Mouse (Mus musculus) heart, embryonic 16.5 days (tissue): Measurements from ENCODE around the gene Wwc1. TPM values are rescaled to one million over a fixed set of nuclear protein-coding genes. Genes with fewer than 3 reads are reported as not detected.

Experiments used
- ATAC-seq: fragments of 200-750 bp; cut with Nextera tagmentation; replicated peaks from 2 replicates; pipeline ENCODE4 v1.8.0; 2017; ENCODE audit warnings: moderate number of reproducible peaks; ENCODE audit not compliant: insufficient read depth, low FRiP score; ENCODE audit errors: extremely low read depth
- H3K27ac ChIP-seq: fragments of 300-500 bp; sonication (generic); 2 replicates; pipeline ENCODE4 v1.5.1; 2014; ENCODE audit warnings: mild to moderate bottlenecking, low read length, control low read depth, moderate library complexity
- H3K27me3 ChIP-seq: fragments of 300-500 bp; sonication (generic); 2 replicates; pipeline ENCODE4 v1.6.1; 2014; ENCODE audit warnings: low read length, mixed read lengths; ENCODE audit not compliant: control insufficient read depth, insufficient read depth
- H3K36me3 ChIP-seq: fragments of 300-500 bp; sonication (generic); 2 replicates; pipeline ENCODE4 v1.6.1; 2014; ENCODE audit not compliant: control insufficient read depth, insufficient read depth
- H3K4me1 ChIP-seq: fragments of 300-500 bp; sonication (generic); 2 replicates; pipeline ENCODE4 v1.6.1; 2014; ENCODE audit warnings: low read length, mixed read lengths; ENCODE audit not compliant: control insufficient read depth, insufficient read depth
- H3K4me2 ChIP-seq: fragments of 300-500 bp; sonication (generic); 2 replicates; pipeline ENCODE4 v1.6.1; 2014; ENCODE audit warnings: low read depth, mild to moderate bottlenecking, control low read depth, low read length
- H3K4me3 ChIP-seq: fragments of 300-500 bp; sonication (generic); 2 replicates; pipeline ENCODE4 v1.5.1; 2014; ENCODE audit warnings: mild to moderate bottlenecking, control low read depth, low read length
- H3K9ac ChIP-seq: fragments of 300-500 bp; sonication (generic); 2 replicates; pipeline ENCODE4 v1.6.1; 2014; ENCODE audit warnings: low read length, control low read depth
- H3K9me3 ChIP-seq: fragments of 300-500 bp; sonication (generic); replicated peaks from 2 replicates; pipeline ENCODE4 v1.6.1; 2016; ENCODE audit warnings: low read length; ENCODE audit not compliant: control insufficient read depth
- WGBS: fragments of 180-500 bp; shearing (Covaris S2); extraction: QIAGEN DNeasy Blood & Tissue Kit; methylation state at CpG from one replicate; pipeline ENCODE4 v1.1.7; 2014; 5-methylcytosine and 5-hydroxymethylcytosine counted together
- polyA plus RNA-seq: library from polyadenylated mRNA; unstranded; fragments of >200 nt; fragmentation: Nextera tagmentation; extraction: Ambion mirVana; gene quantifications from 2 replicates; pipeline ENCODE4 v1.2.1, GENCODE M21; 2015

The Wwc1 gene
- polyA plus RNA-seq, 1 experiment from 2014 or later = 0.77 TPM

- Histone ChIP-seq H3K27me3 (no peaks in the 10 kb centered on the region), H3K4me2 (no peak overlapping the region), H3K9ac (no peak overlapping the region), H3K9me3 (no peaks in the 10 kb centered on the region), H3K36me3 (no peaks in the 10 kb centered on the region), H3K27ac (no peak overlapping the region), H3K4me1 (no peaks in the 10 kb centered on the region), H3K4me3 (no peak overlapping the region)
- ATAC-seq = no peak
- 25% methylated on average over 6 of the region's 6 CpGs for WGBS
Measured at GRCm38 (mm10) chr11:35948457-35948881, 31.9 kb downstream of the Wwc1 start.

GRCm38 (mm10) chr11:35947944-35948343 lies 32.4 kb downstream of the Wwc1 start:
- ATAC-seq = no peak
- Histone ChIP-seq H3K4me2 (no peak overlapping the region), H3K27me3 (no peaks in the 10 kb centered on the region), H3K27ac (no peak overlapping the region), H3K9me3 (no peaks in the 10 kb centered on the region), H3K4me3 (no peak overlapping the region), H3K4me1 (no peaks in the 10 kb centered on the region), H3K9ac (no peak overlapping the region), H3K36me3 (no peaks in the 10 kb centered on the region)
- WGBS = 75% methylated on average over 9 of the region's 9 CpGs

- Histone ChIP-seq H3K4me1 (no peaks in the 10 kb centered on the region), H3K9me3 (no peaks in the 10 kb centered on the region), H3K27ac (no peak overlapping the region), H3K27me3 (no peaks in the 10 kb centered on the region; the same call in 1 of the 2 replicates), H3K9ac (no peak overlapping the region), H3K36me3 (no peaks in the 10 kb centered on the region), H3K4me2 (no peak overlapping the region), H3K4me3 (no peak overlapping the region)
- WGBS = 63% methylated on average over 6 of the region's 6 CpGs
- no peak for ATAC-seq
Measured at GRCm38 (mm10) chr11:35945187-35945586, 35.1 kb downstream of the Wwc1 start.

GRCm38 (mm10) chr11:35941641-35942040 lies 38.7 kb downstream of the Wwc1 start:
- Histone ChIP-seq H3K4me2 (no peak overlapping the region), H3K9ac (no peak overlapping the region), H3K27ac (no peak overlapping the region), H3K27me3 (no peaks in the 10 kb centered on the region; the same call in 1 of the 2 replicates), H3K9me3 (no peaks in the 10 kb centered on the region), H3K4me1 (no peaks in the 10 kb centered on the region), H3K4me3 (no peak overlapping the region), H3K36me3 (no peaks in the 10 kb centered on the region)
- ATAC-seq = no peak
- 65% methylated on average over 3 of the region's 3 CpGs for WGBS

GRCm38 (mm10) chr11:35941064-35941463 lies 39.3 kb downstream of the Wwc1 start:
- 69% methylated on average over 5 of the region's 5 CpGs for WGBS
- H3K9ac ChIP-seq = no peak overlapping the region
- no peaks in the 10 kb centered on the region for H3K4me1 ChIP-seq
- no peak for ATAC-seq
- no peaks in the 10 kb centered on the region for H3K36me3 ChIP-seq
- no peak overlapping the region for H3K27ac ChIP-seq
- no peak overlapping the region for H3K4me2 ChIP-seq
- no peaks in the 10 kb centered on the region for H3K9me3 ChIP-seq
- H3K27me3 ChIP-seq = no peaks in the 10 kb centered on the region; the same call in 1 of the 2 replicates
- no peak overlapping the region for H3K4me3 ChIP-seq

- no peak overlapping the region for H3K9ac ChIP-seq
- H3K27ac ChIP-seq = no peak overlapping the region
- H3K4me2 ChIP-seq = no peak overlapping the region
- H3K4me1 ChIP-seq = no peaks in the 10 kb centered on the region
- no peaks in the 10 kb centered on the region for H3K36me3 ChIP-seq
- H3K4me3 ChIP-seq = no peak overlapping the region
- no peak for ATAC-seq
- no peaks in the 10 kb centered on the region for H3K9me3 ChIP-seq
- H3K27me3 ChIP-seq = no peaks in the 10 kb centered on the region; the same call in 1 of the 2 replicates
- WGBS = 68% methylated on average over 6 of the region's 6 CpGs
Measured at GRCm38 (mm10) chr11:35938790-35939385, 41.4 kb downstream of the Wwc1 start.

GRCm38 (mm10) chr11:35935645-35936044 lies 44.7 kb downstream of the Wwc1 start:
- no peaks in the 10 kb centered on the region for H3K36me3 ChIP-seq
- no peaks in the 10 kb centered on the region for H3K4me1 ChIP-seq
- H3K9ac ChIP-seq = no peak overlapping the region
- H3K27ac ChIP-seq = no peak overlapping the region
- H3K27me3 ChIP-seq = no peaks in the 10 kb centered on the region
- 62% methylated on average over 3 of the region's 3 CpGs for WGBS
- no peaks in the 10 kb centered on the region for H3K9me3 ChIP-seq
- H3K4me3 ChIP-seq = no peak overlapping the region
- no peak overlapping the region for H3K4me2 ChIP-seq
- no peak for ATAC-seq

GRCm38 (mm10) chr11:35935133-35935532 lies 45.2 kb downstream of the Wwc1 start:
- Histone ChIP-seq H3K9ac (no peak overlapping the region), H3K36me3 (no peaks in the 10 kb centered on the region), H3K27me3 (no peaks in the 10 kb centered on the region), H3K4me3 (no peak overlapping the region), H3K4me2 (no peak overlapping the region), H3K4me1 (no peaks in the 10 kb centered on the region), H3K9me3 (no peaks in the 10 kb centered on the region), H3K27ac (no peak overlapping the region)
- ATAC-seq = no peak
- WGBS = 89% methylated on average over 1 of the region's 1 CpGs

- ATAC-seq = no peak
- Histone ChIP-seq H3K9me3 (no peaks in the 10 kb centered on the region), H3K4me3 (no peak overlapping the region), H3K9ac (no peak overlapping the region), H3K36me3 (no peaks in the 10 kb centered on the region), H3K4me2 (no peak overlapping the region), H3K4me1 (no peaks in the 10 kb centered on the region), H3K27ac (no peak overlapping the region), H3K27me3 (no peaks in the 10 kb centered on the region)
- 36% methylated on average over 14 of the region's 14 CpGs for WGBS
Measured at GRCm38 (mm10) chr11:35933402-35934085, 46.8 kb downstream of the Wwc1 start.
